Mouse (Mus musculus): Measurements from ENCODE around the gene Tnfaip2.

Tnfaip2 gene

GRCm38 (mm10) chr12:111445890-111446613, 3.8 kb downstream of the Tnfaip2 start:
- DNase-seq = no peak

- no peak for DNase-seq
Measured at GRCm38 (mm10) chr12:111446745-111447144, 4.5 kb downstream of the Tnfaip2 start.

- no peak for DNase-seq
Measured at GRCm38 (mm10) chr12:111447350-111447749, 5.1 kb downstream of the Tnfaip2 start.

GRCm38 (mm10) chr12:111447898-111448760, 5.9 kb downstream of the Tnfaip2 start:
- DNase-seq = no peak

- DNase-seq = no peak
Measured at GRCm38 (mm10) chr12:111448931-111449705, 6.8 kb downstream of the Tnfaip2 start.

GRCm38 (mm10) chr12:111450359-111450758, 8.1 kb downstream of the Tnfaip2 start:
- DNase-seq = no peak

- DNase-seq = no peak
Measured at GRCm38 (mm10) chr12:111451561-111451960, 9.3 kb downstream of the Tnfaip2 start.

- no peak for DNase-seq
Measured at GRCm38 (mm10) chr12:111454021-111454420, 11.8 kb downstream of the Tnfaip2 start.

- DNase-seq = no peak
Measured at GRCm38 (mm10) chr12:111454543-111455280, 12.4 kb downstream of the Tnfaip2 start.

- no peak for DNase-seq
Measured at GRCm38 (mm10) chr12:111455311-111455846, 13.1 kb downstream of the Tnfaip2 start.

GRCm38 (mm10) chr12:111455860-111456259, 13.6 kb downstream of the Tnfaip2 start:
- DNase-seq = no peak

GRCm38 (mm10) chr12:111457742-111458141, 15.5 kb downstream of the Tnfaip2 start:
- no peak for DNase-seq

GRCm38 (mm10) chr12:111463570-111463969, 21.3 kb downstream of the Tnfaip2 start:
- DNase-seq = no peak

- DNase-seq = no peak
Measured at GRCm38 (mm10) chr12:111466369-111466768, 24.1 kb downstream of the Tnfaip2 start.

- DNase-seq = no peak
Measured at GRCm38 (mm10) chr12:111468206-111468605, 25.9 kb downstream of the Tnfaip2 start.

GRCm38 (mm10) chr12:111469507-111469906, 27.2 kb downstream of the Tnfaip2 start:
- DNase-seq = peak; percentile 63

GRCm38 (mm10) chr12:111471119-111471518, 28.9 kb downstream of the Tnfaip2 start:
- DNase-seq = no peak

GRCm38 (mm10) chr12:111471721-111472120, 29.5 kb downstream of the Tnfaip2 start:
- DNase-seq = no peak

- DNase-seq = no peak
Measured at GRCm38 (mm10) chr12:111472886-111473285, 30.6 kb downstream of the Tnfaip2 start.

- DNase-seq = no peak
Measured at GRCm38 (mm10) chr12:111474384-111474783, 32.1 kb downstream of the Tnfaip2 start.

- DNase-seq = no peak
Measured at GRCm38 (mm10) chr12:111474893-111475643, 32.8 kb downstream of the Tnfaip2 start.
